Mouse (Mus musculus): ENCODE data around the gene Atpif1.

GRCm38 (mm10) chr4:132541413-132541812 lies 8.0 kb upstream of the Atpif1 start:
- TF ChIP-seq POLR2A (IDR thresholded peaks at IDR 0.05; ENCODE audit: insufficient read length, low read depth) (no peak), USF1 (IDR thresholded peaks at IDR 0.05; ENCODE audit: low read depth) (no peak), MYOD1 (IDR thresholded peaks at IDR 0.05; ENCODE audit: control insufficient read depth in 1 of 3, insufficient read length in 2 of 3, low read depth in 2 of 3) (no peak), POLR2AphosphoS2 (IDR thresholded peaks at IDR 0.05; ENCODE audit: insufficient read length, low read depth) (no peak), MAX (IDR thresholded peaks at IDR 0.05; ENCODE audit: low read depth) (no peak), CEBPB (IDR thresholded peaks at IDR 0.05; ENCODE audit: insufficient read depth, poor library complexity, severe bottlenecking) (no peak), MYOG (IDR thresholded peaks at IDR 0.05; ENCODE audit: control insufficient read depth in 1 of 3, insufficient read depth in 1 of 3, insufficient read length in 2 of 3, low read depth in 2 of 3) (no peak), REST (IDR thresholded peaks at IDR 0.05; ENCODE audit: insufficient read depth, insufficient read length) (no peak), TCF12 (IDR thresholded peaks at IDR 0.05; ENCODE audit: insufficient read depth, poor library complexity, severe bottlenecking) (no peak), SRF (IDR thresholded peaks at IDR 0.05; ENCODE audit: control insufficient read depth, insufficient read length, low read depth) (no peak), E2F4 (IDR thresholded peaks at IDR 0.05; ENCODE audit: insufficient read depth) (no peak), TCF3 (IDR thresholded peaks at IDR 0.05; ENCODE audit: insufficient read length, low read depth) (no peak)

Measured in myocyte (in vitro differentiated cells).